Mouse (Mus musculus): ENCODE data around the gene Gm21885. TPM values are rescaled to one million over a fixed set of nuclear protein-coding genes. Genes with fewer than 3 reads are reported as not detected.

Gene Gm21885
- polyA plus RNA-seq, 1 experiment from 2014 or later = not detected

GRCm38 (mm10) chr11:94275226-94275625 lies 6.4 kb upstream of the Gm21885 start:
- Histone ChIP-seq H3K4me1 (replicated peaks; ENCODE audit: control insufficient read depth, insufficient read depth, low read length) (peaks cover 7% of the 10 kb centered on the region; the same call in 1 of the 2 replicates), H3K27ac (no peak overlapping the region), H3K9me3 (ENCODE audit: control insufficient read depth, low read length) (no peaks in the 10 kb centered on the region), H3K4me2 (replicated peaks) (no peak overlapping the region), H3K9ac (no peak overlapping the region), H3K4me3 (replicated peaks; ENCODE audit: low read length) (no peak overlapping the region), H3K27me3 (ENCODE audit: control insufficient read depth, insufficient read depth, low read length) (no peaks in the 10 kb centered on the region), H3K36me3 (replicated peaks; ENCODE audit: control insufficient read depth, insufficient read depth) (no peaks in the 10 kb centered on the region)
- DNase-seq (ENCODE audit: low spot score) (no peak), ATAC-seq (ENCODE audit: low FRiP score) (no peak)
- 79% methylated on average over 7 of the region's 7 CpGs for WGBS

GRCm38 (mm10) chr11:94275686-94276085 lies 6.0 kb upstream of the Gm21885 start:
- ATAC-seq (ENCODE audit: low FRiP score) (no peak), DNase-seq (ENCODE audit: low spot score) (no peak)
- Histone ChIP-seq H3K36me3 (replicated peaks; ENCODE audit: control insufficient read depth, insufficient read depth) (no peaks in the 10 kb centered on the region), H3K27ac (no peak overlapping the region), H3K4me3 (replicated peaks; ENCODE audit: low read length) (no peak overlapping the region), H3K4me2 (replicated peaks) (no peak overlapping the region), H3K4me1 (replicated peaks; ENCODE audit: control insufficient read depth, insufficient read depth, low read length) (peaks cover 7% of the 10 kb centered on the region; the same call in 1 of the 2 replicates), H3K27me3 (ENCODE audit: control insufficient read depth, insufficient read depth, low read length) (no peaks in the 10 kb centered on the region), H3K9me3 (ENCODE audit: control insufficient read depth, low read length) (no peaks in the 10 kb centered on the region), H3K9ac (no peak overlapping the region)
- 93% methylated on average over 2 of the region's 2 CpGs for WGBS

DNA sequence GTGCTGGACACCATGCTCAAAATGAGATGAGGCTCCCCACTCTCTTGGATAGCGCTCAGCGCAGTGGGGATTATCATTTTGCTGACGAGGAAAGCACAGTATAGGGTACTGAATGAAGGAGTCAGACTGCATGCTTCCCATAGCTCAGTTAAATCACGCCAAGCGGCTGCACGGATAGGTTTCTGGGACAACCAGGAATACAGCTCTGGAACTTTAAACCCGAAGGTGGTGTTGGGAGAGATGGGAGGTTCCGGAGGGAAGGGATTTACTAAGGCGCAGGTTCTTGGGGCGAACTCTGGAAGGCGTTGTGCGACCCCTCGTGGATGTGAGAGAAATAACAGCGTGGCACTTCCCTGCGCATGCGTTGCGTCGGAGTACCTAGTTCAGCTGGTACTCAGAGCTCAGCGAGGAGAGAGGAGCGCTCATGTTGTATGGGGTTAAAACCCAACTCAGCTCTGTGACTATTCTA lies 4.8 kb upstream of the Gm21885 start:
- Histone ChIP-seq H3K9me3 (ENCODE audit: control insufficient read depth, low read length) (no peaks in the 10 kb centered on the region), H3K36me3 (replicated peaks; ENCODE audit: control insufficient read depth, insufficient read depth) (no peaks in the 10 kb centered on the region), H3K4me3 (replicated peaks; ENCODE audit: low read length) (peak overlapping the region; percentile 25), H3K27ac (peak overlapping the region; percentile 49; the same call in 1 of the 2 replicates), H3K4me1 (replicated peaks; ENCODE audit: control insufficient read depth, insufficient read depth, low read length) (peaks cover 7% of the 10 kb centered on the region; the same call in 1 of the 2 replicates), H3K4me2 (replicated peaks) (peak overlapping the region; percentile 56), H3K9ac (peak overlapping the region; percentile 56), H3K27me3 (ENCODE audit: control insufficient read depth, insufficient read depth, low read length) (no peaks in the 10 kb centered on the region)
- WGBS = 6% methylated on average over 20 of the region's 20 CpGs
- peak; percentile 95 for DNase-seq (ENCODE audit: low spot score)
- peak; percentile 76 for ATAC-seq (ENCODE audit: low FRiP score)

GRCm38 (mm10) chr11:94282291-94282690 lies 618 bp downstream of the Gm21885 start:
- 63% methylated on average over 5 of the region's 5 CpGs for WGBS
- Histone ChIP-seq H3K4me1 (replicated peaks; ENCODE audit: control insufficient read depth, insufficient read depth, low read length) (0 out of 2 replicates have a peak, but pooled peaks cover 2% of the 10 kb centered on the region), H3K9ac (no peak overlapping the region), H3K4me3 (replicated peaks; ENCODE audit: low read length) (no peak overlapping the region), H3K36me3 (replicated peaks; ENCODE audit: control insufficient read depth, insufficient read depth) (peaks cover 23% of the 10 kb centered on the region), H3K27ac (no peak overlapping the region), H3K27me3 (ENCODE audit: control insufficient read depth, insufficient read depth, low read length) (no peaks in the 10 kb centered on the region), H3K4me2 (replicated peaks) (no peak overlapping the region), H3K9me3 (ENCODE audit: control insufficient read depth, low read length) (no peaks in the 10 kb centered on the region)
- no peak for ATAC-seq (ENCODE audit: low FRiP score)
- DNase-seq (ENCODE audit: low spot score) = no peak

GRCm38 (mm10) chr11:94283536-94284099 lies 1.9 kb downstream of the Gm21885 start:
- Histone ChIP-seq H3K27me3 (ENCODE audit: control insufficient read depth, insufficient read depth, low read length) (no peaks in the 10 kb centered on the region), H3K36me3 (replicated peaks; ENCODE audit: control insufficient read depth, insufficient read depth) (peaks cover 35% of the 10 kb centered on the region), H3K4me2 (replicated peaks) (no peak overlapping the region), H3K9me3 (ENCODE audit: control insufficient read depth, low read length) (no peaks in the 10 kb centered on the region), H3K4me1 (replicated peaks; ENCODE audit: control insufficient read depth, insufficient read depth, low read length) (no peaks in the 10 kb centered on the region), H3K9ac (no peak overlapping the region), H3K27ac (no peak overlapping the region), H3K4me3 (replicated peaks; ENCODE audit: low read length) (no peak overlapping the region)
- 94% methylated on average over 6 of the region's 6 CpGs for WGBS
- DNase-seq (ENCODE audit: low spot score) (no peak), ATAC-seq (ENCODE audit: low FRiP score) (0 out of 2 replicates have a peak, but pooled peaks have one; percentile 21)

GRCm38 (mm10) chr11:94285886-94286574 lies 4.4 kb downstream of the Gm21885 start:
- Histone ChIP-seq H3K27me3 (ENCODE audit: control insufficient read depth, insufficient read depth, low read length) (no peaks in the 10 kb centered on the region), H3K4me2 (replicated peaks) (no peak overlapping the region), H3K9ac (no peak overlapping the region), H3K4me3 (replicated peaks; ENCODE audit: low read length) (no peak overlapping the region), H3K27ac (no peak overlapping the region), H3K36me3 (replicated peaks; ENCODE audit: control insufficient read depth, insufficient read depth) (peaks cover 59% of the 10 kb centered on the region), H3K9me3 (ENCODE audit: control insufficient read depth, low read length) (no peaks in the 10 kb centered on the region), H3K4me1 (replicated peaks; ENCODE audit: control insufficient read depth, insufficient read depth, low read length) (no peaks in the 10 kb centered on the region)
- ATAC-seq (ENCODE audit: low FRiP score) (no peak), DNase-seq (ENCODE audit: low spot score) (no peak)
- WGBS = 91% methylated on average over 11 of the region's 11 CpGs

- H3K27ac ChIP-seq = no peak overlapping the region
- 93% methylated on average over 5 of the region's 5 CpGs for WGBS
- no peak for ATAC-seq (ENCODE audit: low FRiP score)
- no peaks in the 10 kb centered on the region for H3K27me3 ChIP-seq (ENCODE audit: control insufficient read depth, insufficient read depth, low read length)
- no peak overlapping the region for H3K9ac ChIP-seq
- no peak overlapping the region for H3K4me3 ChIP-seq (replicated peaks; ENCODE audit: low read length)
- H3K4me2 ChIP-seq (replicated peaks) = no peak overlapping the region
- DNase-seq (ENCODE audit: low spot score) = no peak
- no peaks in the 10 kb centered on the region for H3K4me1 ChIP-seq (replicated peaks; ENCODE audit: control insufficient read depth, insufficient read depth, low read length)
- peaks cover 70% of the 10 kb centered on the region for H3K36me3 ChIP-seq (replicated peaks; ENCODE audit: control insufficient read depth, insufficient read depth)
- no peaks in the 10 kb centered on the region for H3K9me3 ChIP-seq (ENCODE audit: control insufficient read depth, low read length)
Observed at GRCm38 (mm10) chr11:94287105-94287504, 5.4 kb downstream of the Gm21885 start.

- 93% methylated on average over 10 of the region's 10 CpGs for WGBS
- H3K27me3 ChIP-seq (ENCODE audit: control insufficient read depth, insufficient read depth, low read length) = no peaks in the 10 kb centered on the region
- ATAC-seq (ENCODE audit: low FRiP score) = no peak
- H3K4me3 ChIP-seq (replicated peaks; ENCODE audit: low read length) = no peak overlapping the region
- no peaks in the 10 kb centered on the region for H3K4me1 ChIP-seq (replicated peaks; ENCODE audit: control insufficient read depth, insufficient read depth, low read length)
- H3K9me3 ChIP-seq (ENCODE audit: control insufficient read depth, low read length) = no peaks in the 10 kb centered on the region
- no peak overlapping the region for H3K4me2 ChIP-seq (replicated peaks)
- no peak for DNase-seq (ENCODE audit: low spot score)
- peaks cover 87% of the 10 kb centered on the region for H3K36me3 ChIP-seq (replicated peaks; ENCODE audit: control insufficient read depth, insufficient read depth)
- no peak overlapping the region for H3K9ac ChIP-seq
- H3K27ac ChIP-seq = no peak overlapping the region
Observed at GRCm38 (mm10) chr11:94290062-94290740, 8.5 kb downstream of the Gm21885 start.
